Mouse (Mus musculus): ENCODE data around the gene Kcna4. TPM values are rescaled to one million over a fixed set of nuclear protein-coding genes. Genes with fewer than 3 reads are reported as not detected.

Kcna4 gene
- polyA plus RNA-seq, 1 experiment from 2014 or later = 0.60 TPM

- H3K27ac ChIP-seq = no peak overlapping the region
- no peak for ATAC-seq
- no peaks in the 10 kb centered on the region for H3K36me3 ChIP-seq
- WGBS = 86% methylated on average over 3 of the region's 3 CpGs
- no peak overlapping the region for H3K4me2 ChIP-seq (replicated peaks)
- no peak overlapping the region for H3K4me3 ChIP-seq (replicated peaks)
- H3K9me3 ChIP-seq = no peaks in the 10 kb centered on the region
- no peaks in the 10 kb centered on the region for H3K4me1 ChIP-seq (replicated peaks)
- no peaks in the 10 kb centered on the region for H3K27me3 ChIP-seq (replicated peaks)
- no peak overlapping the region for H3K9ac ChIP-seq
Observed at GRCm38 (mm10) chr2:107327276-107327675, 36.8 kb downstream of the Kcna4 start.

GRCm38 (mm10) chr2:107341291-107341690 is 50.9 kb downstream of the Kcna4 start:
- Histone ChIP-seq H3K9me3 (no peaks in the 10 kb centered on the region), H3K4me2 (replicated peaks) (no peak overlapping the region), H3K27me3 (replicated peaks) (no peaks in the 10 kb centered on the region), H3K4me1 (replicated peaks) (no peaks in the 10 kb centered on the region), H3K4me3 (replicated peaks) (no peak overlapping the region), H3K27ac (no peak overlapping the region), H3K36me3 (no peaks in the 10 kb centered on the region), H3K9ac (no peak overlapping the region)
- 78% methylated on average over 3 of the region's 3 CpGs for WGBS
- ATAC-seq = no peak

GRCm38 (mm10) chr2:107344807-107345206 is 54.4 kb downstream of the Kcna4 start:
- Histone ChIP-seq H3K4me3 (replicated peaks) (no peak overlapping the region), H3K4me2 (replicated peaks) (no peak overlapping the region), H3K36me3 (no peaks in the 10 kb centered on the region), H3K27ac (no peak overlapping the region), H3K27me3 (replicated peaks) (no peaks in the 10 kb centered on the region), H3K9me3 (no peaks in the 10 kb centered on the region), H3K4me1 (replicated peaks) (no peaks in the 10 kb centered on the region), H3K9ac (no peak overlapping the region)
- 83% methylated on average over 4 of the region's 4 CpGs for WGBS
- no peak for ATAC-seq

GRCm38 (mm10) chr2:107345299-107345698 is 54.9 kb downstream of the Kcna4 start:
- Histone ChIP-seq H3K27ac (no peak overlapping the region), H3K9ac (no peak overlapping the region), H3K4me2 (replicated peaks) (no peak overlapping the region), H3K27me3 (replicated peaks) (no peaks in the 10 kb centered on the region), H3K4me3 (replicated peaks) (no peak overlapping the region), H3K4me1 (replicated peaks) (no peaks in the 10 kb centered on the region), H3K36me3 (no peaks in the 10 kb centered on the region), H3K9me3 (no peaks in the 10 kb centered on the region)
- ATAC-seq = no peak
- WGBS = 68% methylated on average over 4 of the region's 4 CpGs

Other genes starting within 250 kb of the Kcna4 start
- gene Fshb, start 231.0 kb upstream of the Kcna4 start, polyA plus RNA-seq (2015; fragmentation: Nextera tagmentation; extraction: Ambion mirVana) = not detected in 2 replicates